Mouse (Mus musculus): ENCODE results near the gene Naif1.

Naif1 gene

GRCm38 (mm10) chr2:32427720-32428119, 22.5 kb upstream of the Naif1 start:
- no peak for DNase-seq (ENCODE audit: low read depth, low spot score)

- DNase-seq (ENCODE audit: low read depth, low spot score): no peak
These were observed 22.0 kb upstream of the Naif1 start for GRCm38 (mm10) chr2:32428262-32428722.

GRCm38 (mm10) chr2:32429215-32429891, 20.9 kb upstream of the Naif1 start:
- no peak for DNase-seq (ENCODE audit: low read depth, low spot score)

GRCm38 (mm10) chr2:32430701-32431676, 19.3 kb upstream of the Naif1 start:
- no peak for DNase-seq (ENCODE audit: low read depth, low spot score)

- DNase-seq (ENCODE audit: low read depth, low spot score): no peak
These were observed 13.4 kb upstream of the Naif1 start for GRCm38 (mm10) chr2:32436686-32437372.

- DNase-seq (ENCODE audit: low read depth, low spot score): no peak
These were observed 12.6 kb upstream of the Naif1 start for GRCm38 (mm10) chr2:32437612-32438166.

- no peak for DNase-seq (ENCODE audit: low read depth, low spot score)
These were observed 11.5 kb upstream of the Naif1 start for GRCm38 (mm10) chr2:32438733-32439132.

GRCm38 (mm10) chr2:32439177-32439576, 11.1 kb upstream of the Naif1 start:
- no peak for DNase-seq (ENCODE audit: low read depth, low spot score)

GRCm38 (mm10) chr2:32440164-32440563, 10.1 kb upstream of the Naif1 start:
- DNase-seq (ENCODE audit: low read depth, low spot score): no peak

- no peak for DNase-seq (ENCODE audit: low read depth, low spot score)
These were observed 9.6 kb upstream of the Naif1 start for GRCm38 (mm10) chr2:32440632-32441031.

- DNase-seq (ENCODE audit: low read depth, low spot score): no peak
These were observed 8.7 kb upstream of the Naif1 start for GRCm38 (mm10) chr2:32441550-32441949.

- DNase-seq (ENCODE audit: low read depth, low spot score): no peak
These were observed 4.7 kb upstream of the Naif1 start for GRCm38 (mm10) chr2:32445535-32445934.

GRCm38 (mm10) chr2:32447264-32447936, 2.9 kb upstream of the Naif1 start:
- DNase-seq (ENCODE audit: low read depth, low spot score): peak; percentile 81

GRCm38 (mm10) chr2:32448480-32448879, 1.8 kb upstream of the Naif1 start:
- no peak for DNase-seq (ENCODE audit: low read depth, low spot score)

GRCm38 (mm10) chr2:32450881-32451844, 906 bp downstream of the Naif1 start, which contains the start of gene Slc25a25:
Slc25a25 (minus strand) TSS chr2:32451445.
- DNase-seq (ENCODE audit: low read depth, low spot score): peak; percentile 98

GRCm38 (mm10) chr2:32451870-32452372, 1.7 kb downstream of the Naif1 start:
- DNase-seq (ENCODE audit: low read depth, low spot score): peak; percentile 99

- DNase-seq (ENCODE audit: low read depth, low spot score): no peak
These were observed 2.2 kb downstream of the Naif1 start for GRCm38 (mm10) chr2:32452441-32452971.

- no peak for DNase-seq (ENCODE audit: low read depth, low spot score)
These were observed 3.5 kb downstream of the Naif1 start for GRCm38 (mm10) chr2:32453641-32454303.

GRCm38 (mm10) chr2:32454633-32455032, 4.4 kb downstream of the Naif1 start:
- no peak for DNase-seq (ENCODE audit: low read depth, low spot score)
